Mouse (Mus musculus) thymus, postnatal 25 days (tissue): ENCODE measurements around the gene Nfe2l3.
A peak's percentile ranks its signal among the peaks of the same experiment; 100 is the strongest.
"Not testable (repeated sequence)": the region's sequence is repeated elsewhere in the genome, so short reads cannot be mapped to it uniquely, and the experiment has no call there.

Experiments
- DNase-seq: peaks from one replicate; pipeline ENCODE4 v3.0.0; 2022

Gene Nfe2l3

GRCm38 (mm10) chr6:51452927-51453503 lies 20.5 kb downstream of the Nfe2l3 start:
- no peak for DNase-seq

- DNase-seq = no peak
These were observed 22.5 kb downstream of the Nfe2l3 start for GRCm38 (mm10) chr6:51454949-51455348.

DNA sequence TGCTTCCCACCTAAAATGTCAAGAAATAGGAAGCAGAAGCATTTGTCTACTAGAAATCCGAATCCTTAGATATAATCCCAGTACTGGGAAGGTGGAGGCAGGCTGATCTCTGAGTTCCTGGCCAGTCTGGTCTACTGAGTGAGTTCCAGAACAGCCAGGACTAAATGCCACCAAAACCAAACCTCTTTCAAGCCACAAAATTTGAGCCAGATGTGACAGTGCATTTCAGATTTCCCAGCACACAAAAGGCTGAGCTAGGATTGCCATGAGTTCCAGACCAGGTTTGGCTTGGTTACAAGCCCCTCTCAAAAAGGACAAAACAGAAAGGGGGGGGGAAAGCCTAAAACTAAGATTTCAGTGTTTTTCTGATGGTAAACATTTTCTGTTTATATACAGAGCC lies 23.7 kb downstream of the Nfe2l3 start:
- DNase-seq = no peak

DNA sequence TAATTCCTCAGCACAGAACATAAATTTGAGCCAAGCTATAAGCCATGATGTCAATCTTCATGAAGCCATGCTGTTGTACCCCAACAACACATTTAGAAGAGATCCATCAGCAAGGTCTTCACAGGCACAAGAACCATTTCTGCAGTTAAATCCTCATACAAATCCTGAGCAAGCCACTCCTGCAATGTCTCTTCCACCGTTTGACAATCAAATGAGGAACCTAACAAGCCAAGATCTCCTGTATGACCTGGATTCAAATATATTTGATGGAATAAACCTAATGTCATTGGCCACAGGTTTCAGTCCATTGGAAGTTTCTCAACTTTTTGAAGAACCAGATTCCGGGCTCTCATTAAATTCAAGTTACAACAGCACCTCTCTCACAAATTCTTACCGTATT lies 24.8 kb downstream of the Nfe2l3 start:
- DNase-seq = no peak

DNA sequence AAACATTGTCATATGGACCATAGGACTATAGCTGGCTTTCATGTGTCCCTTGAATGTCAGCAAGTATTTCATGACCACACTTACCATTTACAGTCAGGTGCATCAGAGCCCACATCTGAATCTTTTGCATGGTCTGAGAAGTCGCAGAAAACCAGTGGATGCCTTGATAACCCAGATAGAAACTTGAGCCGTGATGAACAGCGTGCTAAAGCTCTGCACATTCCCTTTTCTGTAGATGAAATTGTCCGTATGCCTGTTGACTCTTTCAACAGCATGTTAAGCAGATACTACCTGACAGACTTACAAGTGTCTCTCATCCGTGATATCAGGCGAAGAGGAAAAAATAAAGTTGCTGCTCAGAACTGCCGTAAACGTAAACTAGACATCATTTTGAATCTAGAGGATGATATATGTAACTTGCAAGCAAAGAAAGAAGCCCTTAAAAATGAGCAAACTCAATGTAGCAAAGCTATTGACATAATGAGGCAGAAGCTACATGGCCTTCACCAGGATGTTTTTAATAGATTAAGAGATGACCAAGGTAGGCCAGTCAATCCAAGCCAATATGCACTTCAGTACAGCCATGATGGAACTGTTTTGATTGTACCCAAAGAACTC lies 25.4 kb downstream of the Nfe2l3 start:
- no peak for DNase-seq

GRCm38 (mm10) chr6:51458925-51459312 lies 26.4 kb downstream of the Nfe2l3 start:
- DNase-seq = no peak

DNA sequence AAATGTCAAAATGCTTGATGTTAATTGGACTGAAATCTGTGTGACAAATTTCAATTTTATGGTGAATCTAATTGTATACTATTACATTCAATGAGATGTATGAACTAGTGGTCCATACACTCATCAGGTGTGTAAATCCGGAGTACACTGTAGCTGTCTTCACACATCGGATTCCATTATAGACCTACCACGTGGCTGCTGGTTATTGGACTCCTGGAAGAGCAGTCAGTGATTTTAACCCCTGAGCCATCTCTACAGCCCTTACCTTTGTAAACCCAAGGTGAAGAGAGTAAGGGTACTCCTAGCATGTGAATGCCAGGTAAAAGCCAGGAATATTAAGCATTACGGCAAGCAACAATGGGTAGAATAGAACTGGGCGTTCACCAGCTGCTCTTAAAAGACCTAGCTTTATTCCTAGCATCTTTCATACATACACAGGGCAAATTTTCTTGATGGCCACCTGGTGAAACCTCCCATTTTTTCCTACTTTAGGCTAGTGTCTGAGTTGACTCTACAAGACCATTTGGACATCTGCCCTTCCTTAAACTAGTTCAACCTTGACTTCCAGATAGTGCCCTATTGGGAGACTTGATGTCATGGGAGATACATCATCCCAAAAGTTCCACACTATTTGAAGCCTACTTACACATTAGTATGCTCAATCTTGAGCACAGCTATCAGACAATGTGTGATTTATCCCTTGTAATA lies 27.0 kb downstream of the Nfe2l3 start:
- no peak for DNase-seq

DNA sequence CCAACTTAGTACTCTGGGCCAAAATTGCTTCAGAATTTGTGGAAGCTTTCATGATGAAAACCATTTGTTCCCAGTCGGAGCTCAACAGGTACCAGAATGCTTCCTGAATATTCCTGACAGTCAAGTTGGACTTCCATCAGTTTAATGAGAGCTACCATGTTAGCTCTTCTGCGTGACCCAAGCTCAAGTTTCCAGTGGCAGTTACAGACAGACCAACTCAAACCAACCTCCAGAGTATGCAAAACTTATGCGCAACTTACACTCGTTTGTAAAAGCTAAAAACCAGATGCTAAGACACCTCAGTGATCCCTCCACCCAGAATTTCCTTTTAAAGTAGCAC lies 27.5 kb downstream of the Nfe2l3 start:
- DNase-seq = no peak

DNA sequence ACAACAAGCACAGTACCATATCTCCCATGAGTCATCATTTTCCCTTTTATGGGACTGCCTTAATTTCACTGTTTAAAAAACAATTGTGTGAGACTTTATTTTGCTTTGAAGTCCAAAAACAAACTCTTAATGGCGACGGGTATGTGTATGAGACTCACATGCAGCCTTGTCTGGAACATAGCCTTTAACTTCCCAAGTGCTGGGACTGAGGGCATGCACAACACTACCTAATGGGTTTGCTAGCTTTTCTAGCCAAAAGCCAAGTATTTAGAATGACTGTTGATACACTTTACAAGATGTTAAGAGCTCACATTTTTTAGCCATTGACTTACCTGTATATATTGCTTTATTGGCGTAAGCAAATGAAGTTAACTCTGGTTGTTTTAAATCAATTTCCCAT lies 27.9 kb downstream of the Nfe2l3 start:
- DNase-seq = no peak

DNA sequence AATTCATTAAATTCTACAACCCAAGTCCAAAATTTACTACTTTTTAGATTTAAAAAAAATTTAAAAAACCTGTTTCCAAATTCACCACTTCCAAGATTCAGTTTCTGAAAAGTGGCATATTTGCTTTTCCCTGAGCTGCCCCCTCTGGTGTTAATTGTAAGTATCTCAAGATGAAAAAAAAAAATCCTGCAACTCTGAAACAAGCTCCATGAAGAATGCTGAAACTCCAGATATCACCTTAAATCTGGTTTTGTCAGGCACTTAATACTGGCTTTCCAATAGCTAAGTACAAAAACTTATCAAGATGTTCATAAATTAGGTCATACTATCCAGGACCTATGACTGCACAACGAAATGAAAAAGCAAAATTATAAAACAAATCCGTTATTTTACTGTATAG lies 35.2 kb downstream of the Nfe2l3 start:
- DNase-seq = no peak

DNA sequence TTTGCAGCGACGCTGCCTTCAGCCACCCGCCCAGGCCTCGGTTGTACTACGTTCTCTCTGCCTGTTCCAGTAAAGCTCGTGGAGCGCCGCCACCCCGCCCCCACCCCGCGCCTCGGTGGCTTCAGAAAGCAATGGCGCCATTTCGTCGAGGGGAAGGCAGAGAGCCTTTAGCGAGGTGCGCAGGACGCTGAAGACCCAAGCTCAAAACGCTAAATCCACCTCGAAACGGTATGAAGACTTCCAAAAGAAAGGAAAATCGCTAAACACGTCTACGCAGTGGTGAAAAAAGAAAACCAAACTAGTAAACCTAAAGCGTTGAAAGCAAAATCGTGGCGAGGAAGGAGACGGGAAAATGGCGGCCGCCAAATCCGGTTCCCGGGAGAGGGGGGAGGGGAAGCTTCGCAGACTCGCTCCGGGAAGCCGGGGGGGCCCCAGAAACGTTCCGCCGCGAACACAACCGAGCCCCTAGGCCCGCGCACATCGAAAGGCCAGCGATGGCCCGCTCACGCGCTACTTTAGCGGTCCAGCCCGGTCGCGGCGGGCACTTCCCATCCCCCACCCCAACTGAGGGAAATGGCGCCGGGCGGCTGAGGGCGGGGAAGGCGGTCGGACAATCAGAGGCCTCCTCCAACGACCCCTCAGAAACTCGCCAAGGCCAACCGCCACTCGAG lies 36.6 kb downstream of the Nfe2l3 start:
- peak; percentile 84 for DNase-seq

GRCm38 (mm10) chr6:51469715-51470310 lies 37.3 kb downstream of the Nfe2l3 start, which contains the start of gene Hnrnpa2b1:
TSS of gene Hnrnpa2b1 (minus strand) at chr6:51469894.
- DNase-seq = peak; percentile 100

DNA sequence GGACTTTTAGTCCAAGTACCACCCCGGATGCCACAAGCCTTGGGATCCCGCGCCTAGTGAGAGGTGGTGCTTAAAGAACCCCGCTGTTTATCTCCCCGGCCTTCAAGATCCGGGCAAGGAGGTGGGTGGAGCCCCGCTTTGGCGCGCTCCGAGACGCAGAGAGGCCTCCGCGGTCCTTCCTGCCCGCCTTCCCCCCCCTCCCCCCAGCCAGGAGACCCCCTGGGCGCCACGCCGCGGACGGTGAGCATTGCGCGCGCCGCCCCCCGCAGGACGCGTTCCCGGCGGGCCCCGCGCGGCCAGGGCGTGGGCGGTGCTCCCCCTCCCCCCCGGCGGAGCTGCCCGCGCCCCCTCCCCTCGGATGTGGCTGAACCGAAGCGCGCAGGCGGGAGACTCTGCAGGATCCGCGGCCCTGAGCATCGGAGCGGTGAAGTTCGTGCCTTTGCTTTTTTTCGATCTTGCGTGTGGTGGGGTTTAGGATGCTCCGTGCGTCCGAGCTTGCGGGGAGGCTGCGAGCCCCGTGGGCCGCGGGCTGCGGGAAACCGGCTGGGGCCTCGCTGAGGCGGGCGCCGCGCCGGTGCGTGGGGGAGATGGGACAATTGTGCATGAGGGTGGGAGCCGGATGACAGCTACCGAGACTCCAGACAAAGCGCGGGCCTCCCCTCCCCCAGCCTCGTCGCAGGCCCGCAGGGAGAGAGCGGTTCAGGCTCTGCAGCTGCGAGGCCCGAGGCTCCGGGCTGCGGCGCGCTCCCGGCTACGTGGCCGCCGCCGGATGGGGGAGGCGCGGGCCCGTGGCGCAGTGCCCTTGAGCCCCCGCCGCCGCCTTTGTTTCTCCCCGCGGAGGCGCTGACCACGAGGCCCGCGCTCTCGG lies 38.1 kb downstream of the Nfe2l3 start, which contains the start of gene Cbx3:
TSS of gene Cbx3 (plus strand) at position 50 of the 868 bp plus-strand sequence.
- DNase-seq = peak; percentile 92

DNA sequence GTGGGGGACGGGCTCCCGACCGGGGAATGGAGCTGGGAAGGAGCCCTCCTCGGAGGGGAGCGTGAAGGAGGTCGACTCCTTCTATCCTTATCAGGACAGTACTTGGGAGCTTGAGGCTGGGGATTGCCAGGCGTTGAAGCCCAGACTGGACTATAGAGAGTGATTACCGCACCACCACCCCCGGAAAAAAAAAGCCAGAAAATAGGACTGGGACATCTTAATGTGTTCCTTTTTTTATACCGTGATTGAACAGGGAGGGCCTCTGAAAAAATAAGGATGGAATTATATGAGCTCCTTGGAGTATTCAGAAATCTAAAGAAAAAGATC lies 38.7 kb downstream of the Nfe2l3 start:
- no peak for DNase-seq

DNA sequence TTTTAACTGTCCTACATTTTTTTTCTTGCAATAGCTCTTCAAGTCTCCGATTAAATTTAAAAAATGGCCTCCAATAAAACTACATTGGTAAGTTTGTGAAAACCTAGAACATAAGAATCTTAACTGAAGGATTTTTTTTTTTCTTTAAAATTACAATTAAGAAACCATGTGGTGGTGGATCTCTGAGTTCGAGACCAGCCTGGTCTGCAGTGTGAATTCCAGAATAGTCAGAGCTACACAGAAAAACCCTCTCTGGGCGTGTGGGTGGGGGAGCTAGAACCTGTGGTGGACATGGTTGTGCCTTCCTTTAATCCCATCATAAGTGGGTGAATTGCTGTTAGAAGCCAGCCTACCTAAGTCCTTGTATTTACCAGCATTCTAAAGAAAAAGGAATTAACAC lies 39.3 kb downstream of the Nfe2l3 start:
- peak; percentile 14 for DNase-seq

DNA sequence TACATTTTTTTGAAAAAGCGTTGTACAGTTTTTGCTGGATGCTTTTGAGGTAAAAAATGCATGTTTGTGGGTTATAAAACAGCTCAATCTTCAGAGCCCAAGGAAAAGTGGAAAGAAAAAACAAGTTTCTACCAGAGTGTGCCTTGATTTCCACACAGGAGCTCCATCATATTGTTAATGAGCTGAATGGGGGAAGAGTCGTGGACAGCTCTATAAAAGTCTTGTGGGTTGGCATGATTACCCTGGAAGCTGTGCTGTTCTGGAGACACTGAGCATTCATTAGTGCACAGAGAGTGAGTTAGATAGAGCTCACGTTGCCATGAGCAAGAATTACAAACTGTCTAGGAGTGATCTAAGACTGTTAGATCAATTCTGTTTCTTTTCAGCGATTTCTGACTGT lies 39.7 kb downstream of the Nfe2l3 start:
- DNase-seq = no peak

GRCm38 (mm10) chr6:51479136-51479731 lies 46.8 kb downstream of the Nfe2l3 start:
- no peak for DNase-seq

DNA sequence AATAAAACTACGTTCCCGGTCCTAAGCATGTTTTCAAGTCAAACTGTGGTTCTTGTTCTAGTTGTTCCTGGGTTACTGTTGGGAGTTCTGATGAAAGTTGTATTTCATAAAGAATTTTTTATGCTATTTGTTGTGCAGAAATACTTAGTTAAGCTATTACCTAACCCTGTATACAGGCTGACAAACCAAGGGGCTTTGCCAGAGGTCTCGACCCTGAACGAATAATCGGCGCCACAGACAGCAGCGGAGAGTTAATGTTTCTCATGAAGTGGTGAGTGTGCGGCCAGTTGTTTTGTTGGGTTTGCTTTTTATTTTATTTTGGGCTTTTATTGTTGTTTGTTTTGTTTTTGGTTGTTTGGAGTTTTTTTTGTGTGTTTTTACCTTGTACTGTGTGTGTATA lies 49.1 kb downstream of the Nfe2l3 start:
- no peak for DNase-seq

- no peak for DNase-seq
These were observed 51.4 kb downstream of the Nfe2l3 start for GRCm38 (mm10) chr6:51483861-51484260.

- not testable (repeated sequence) for DNase-seq
These were observed 52.1 kb downstream of the Nfe2l3 start for GRCm38 (mm10) chr6:51484556-51484955.

DNA sequence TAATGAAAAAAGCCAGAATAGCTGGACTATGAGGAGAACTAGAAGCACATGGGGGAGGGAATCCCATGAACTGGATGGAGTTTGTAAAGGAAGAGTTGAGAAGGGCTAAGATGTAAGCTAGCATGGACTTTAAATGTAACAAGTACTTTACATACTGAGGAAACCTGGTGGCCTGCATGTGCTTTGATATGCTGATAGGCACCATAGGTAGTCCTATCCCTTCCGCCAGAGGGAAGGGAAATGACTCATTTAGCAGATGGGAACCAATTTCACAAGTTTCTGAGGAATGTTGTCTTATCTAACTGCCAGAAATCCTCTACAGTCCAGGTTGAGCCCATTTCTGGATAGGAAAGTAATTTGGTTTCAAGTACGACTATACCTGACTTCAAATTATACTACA lies 53.2 kb downstream of the Nfe2l3 start:
- no peak for DNase-seq

DNA sequence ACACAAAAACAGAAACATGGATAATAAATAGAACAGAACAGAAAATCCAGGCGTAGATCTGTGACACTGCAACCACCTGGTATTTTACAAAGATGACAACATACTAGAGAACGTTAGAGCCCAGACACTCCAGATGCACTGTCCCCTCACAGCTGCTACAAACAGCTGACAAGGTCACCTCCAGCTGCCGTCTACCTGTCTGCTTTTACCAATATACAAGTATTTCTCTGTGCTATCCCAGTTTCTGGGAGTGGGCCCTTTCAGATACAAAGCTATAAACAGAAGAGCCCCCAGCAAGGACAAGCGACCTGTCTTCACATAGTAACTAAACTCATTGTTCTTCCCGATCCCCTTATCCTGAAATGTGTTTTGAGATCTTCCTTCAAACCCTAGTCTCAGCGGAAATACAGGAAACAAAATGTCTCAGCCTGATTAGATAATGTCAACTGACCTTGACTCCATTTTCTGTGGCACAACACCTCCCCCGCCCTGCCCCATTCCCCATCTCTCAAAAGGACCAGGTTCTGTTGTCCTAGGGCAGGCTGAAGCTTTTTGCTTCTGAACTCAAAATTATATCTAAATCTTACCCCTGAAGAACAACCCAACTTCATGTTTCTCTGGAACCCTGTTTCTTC lies 53.7 kb downstream of the Nfe2l3 start:
- no peak for DNase-seq
